Mouse (Mus musculus) liver, embryonic 16.5 days (tissue): ENCODE measurements around the gene Brwd1. TPM values are rescaled to one million over a fixed set of nuclear protein-coding genes. Genes with fewer than 3 reads are reported as not detected.
"Not testable (repeated sequence)": the region's sequence is repeated elsewhere in the genome, so short reads cannot be mapped to it uniquely, and the experiment has no call there.

Source experiments
- ATAC-seq: fragments of 200-750 bp; cut with Nextera tagmentation; 2 replicates; pipeline ENCODE4 v1.8.0; 2017; ENCODE audit warnings: low read depth, mild to moderate bottlenecking, moderate number of reproducible peaks, moderate library complexity
- H3K27ac ChIP-seq: fragments of 300-500 bp; sonication (generic); 2 replicates; pipeline ENCODE4 v1.5.1; 2014; ENCODE audit warnings: mild to moderate bottlenecking, low read length
- H3K27me3 ChIP-seq: fragments of 300-500 bp; sonication (generic); 2 replicates; pipeline ENCODE4 v1.6.1; 2014; ENCODE audit warnings: low read depth, low read length, mixed read lengths; ENCODE audit not compliant: control insufficient read depth, insufficient read depth
- H3K36me3 ChIP-seq: fragments of 300-500 bp; sonication (generic); 2 replicates; pipeline ENCODE4 v1.6.1; 2014; ENCODE audit warnings: mild to moderate bottlenecking; ENCODE audit not compliant: control insufficient read depth, insufficient read depth
- H3K4me1 ChIP-seq: fragments of 300-500 bp; sonication (generic); 2 replicates; pipeline ENCODE4 v1.6.1; 2014; ENCODE audit warnings: low read depth, low read length, mixed read lengths; ENCODE audit not compliant: control insufficient read depth
- H3K4me2 ChIP-seq: fragments of 300-500 bp; sonication (generic); 2 replicates; pipeline ENCODE4 v1.6.1; 2014; ENCODE audit warnings: low read depth, low read length, mixed read lengths
- H3K4me3 ChIP-seq: fragments of 300-500 bp; sonication (generic); 2 replicates; pipeline ENCODE4 v1.5.1; 2014; ENCODE audit warnings: low read depth, mild to moderate bottlenecking, low read length
- H3K9ac ChIP-seq: fragments of 300-500 bp; sonication (generic); 2 replicates; pipeline ENCODE4 v1.6.1; 2014; ENCODE audit warnings: low read depth, low read length
- H3K9me3 ChIP-seq: fragments of 300-500 bp; sonication (generic); replicated peaks from 2 replicates; pipeline ENCODE4 v1.6.1; 2016; ENCODE audit warnings: low read length; ENCODE audit not compliant: control insufficient read depth
- WGBS: fragments of 180-500 bp; shearing (Covaris S2); extraction: QIAGEN DNeasy Blood & Tissue Kit; methylation state at CpG from one replicate; pipeline ENCODE4 v1.1.7; 2014; ENCODE audit not compliant: insufficient replicate concordance; 5-methylcytosine and 5-hydroxymethylcytosine counted together
- polyA plus RNA-seq: library from polyadenylated mRNA; unstranded; fragments of >200 nt; fragmentation: Nextera tagmentation; extraction: Ambion mirVana; gene quantifications from 2 replicates; pipeline ENCODE4 v1.2.1, GENCODE M21; 2015

The Brwd1 gene
- polyA plus RNA-seq, 1 experiment from 2014 or later, result 12.0 TPM

DNA sequence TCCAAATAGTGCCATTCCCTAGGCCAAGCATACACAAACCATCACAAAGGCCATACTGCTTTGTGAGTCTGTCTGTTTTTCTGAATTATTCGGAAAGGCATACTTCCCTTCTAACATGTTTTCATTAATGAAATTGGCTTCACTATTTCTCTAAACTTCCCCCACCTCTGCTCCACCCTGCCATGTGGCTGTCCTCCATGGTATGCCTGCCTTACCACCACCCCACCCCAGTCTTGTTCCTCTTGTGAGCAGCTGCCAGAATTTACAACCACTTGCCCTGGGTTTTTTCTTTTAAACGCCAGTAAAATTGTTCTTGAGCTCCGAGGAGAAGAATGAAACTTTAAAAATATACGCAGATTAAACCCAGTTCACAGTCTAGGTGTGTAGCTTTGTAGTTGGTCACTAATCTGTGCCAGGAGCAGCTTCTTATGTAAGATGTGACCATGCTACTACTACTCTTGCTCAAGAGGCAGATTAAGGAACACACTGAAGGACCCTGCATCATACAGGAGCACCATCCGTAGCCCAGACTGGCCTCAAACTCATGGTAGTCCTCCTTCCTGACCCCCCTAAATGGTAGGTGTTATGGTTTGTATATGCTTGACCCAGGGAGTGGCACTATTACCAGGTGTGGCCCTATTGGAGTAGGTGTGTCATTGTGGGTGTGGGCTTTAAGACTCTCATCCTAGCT, 28.5 kb upstream of the Brwd1 start:
- no peak for ATAC-seq
- H3K27me3 ChIP-seq, result no peaks in the 10 kb centered on the region
- H3K9me3 ChIP-seq, result no peaks in the 10 kb centered on the region
- no peaks in the 10 kb centered on the region for H3K36me3 ChIP-seq
- H3K4me3 ChIP-seq, result no peak overlapping the region
- WGBS, result 63% methylated on average over 5 of the region's 5 CpGs
- no peaks in the 10 kb centered on the region for H3K4me1 ChIP-seq
- H3K4me2 ChIP-seq, result no peak overlapping the region
- no peak overlapping the region for H3K27ac ChIP-seq
- no peak overlapping the region for H3K9ac ChIP-seq

DNA sequence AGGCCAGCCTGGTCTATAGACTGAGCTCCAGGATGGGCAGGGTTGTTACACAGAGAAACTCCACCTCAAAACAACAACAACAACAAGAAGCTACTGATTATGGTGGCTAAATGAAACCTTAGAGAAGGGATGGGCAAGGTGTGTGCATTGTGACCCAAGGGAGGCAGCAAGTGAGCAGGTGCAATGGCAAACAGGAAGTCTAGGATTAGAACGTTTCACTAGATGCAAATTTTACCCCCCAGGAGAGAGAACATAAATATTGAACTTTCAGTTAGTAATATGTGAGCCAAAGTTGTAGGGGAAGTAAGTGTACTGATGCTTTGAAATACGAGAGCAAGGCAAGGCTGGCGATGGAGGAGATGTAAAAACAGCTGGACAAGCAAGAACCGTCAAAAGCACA, 27.3 kb upstream of the Brwd1 start:
- no peaks in the 10 kb centered on the region for H3K9me3 ChIP-seq
- H3K27me3 ChIP-seq, result no peaks in the 10 kb centered on the region
- no peak overlapping the region for H3K27ac ChIP-seq
- WGBS, result 46% methylated on average over 4 of the region's 4 CpGs
- H3K4me3 ChIP-seq, result no peak overlapping the region
- no peaks in the 10 kb centered on the region for H3K36me3 ChIP-seq
- ATAC-seq, result no peak
- H3K4me1 ChIP-seq, result no peaks in the 10 kb centered on the region
- H3K4me2 ChIP-seq, result no peak overlapping the region
- H3K9ac ChIP-seq, result no peak overlapping the region

DNA sequence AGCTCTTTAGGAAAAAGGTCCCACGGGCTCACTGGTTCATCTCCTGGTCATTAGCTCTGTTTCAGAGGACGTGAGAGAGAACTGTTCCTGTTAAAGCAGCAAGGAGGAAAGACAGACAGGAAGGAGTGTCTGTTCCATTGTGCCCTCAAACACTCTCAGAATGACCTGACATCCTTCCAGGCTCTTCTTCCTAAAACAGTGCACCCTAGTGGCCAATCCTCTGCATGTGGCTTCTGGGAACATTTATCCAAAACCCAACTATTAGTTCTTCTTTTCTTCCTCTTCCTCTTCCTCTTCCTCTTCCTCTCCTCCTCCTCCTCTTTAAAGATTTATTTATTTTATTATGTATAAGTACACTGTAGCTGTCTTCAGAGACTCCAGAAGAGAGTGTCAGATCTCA, 20.7 kb upstream of the Brwd1 start:
- Histone ChIP-seq H3K4me3 (no peak overlapping the region), H3K9ac (no peak overlapping the region), H3K36me3 (no peaks in the 10 kb centered on the region), H3K4me2 (no peak overlapping the region), H3K9me3 (no peaks in the 10 kb centered on the region), H3K27ac (no peak overlapping the region), H3K4me1 (no peaks in the 10 kb centered on the region), H3K27me3 (no peaks in the 10 kb centered on the region)
- 23% methylated on average over 2 of the region's 2 CpGs for WGBS
- no peak for ATAC-seq

- not testable (repeated sequence) for H3K4me3 ChIP-seq, ATAC-seq, H3K4me2 ChIP-seq, H3K36me3 ChIP-seq, H3K9me3 ChIP-seq, H3K4me1 ChIP-seq, H3K9ac ChIP-seq, H3K27ac ChIP-seq, H3K27me3 ChIP-seq
These were observed 15.5 kb upstream of the Brwd1 start for GRCm38 (mm10) chr16:96097811-96098210.

GRCm38 (mm10) chr16:96095966-96096365, 13.6 kb upstream of the Brwd1 start:
- Histone ChIP-seq H3K4me2 (no peak overlapping the region), H3K27me3 (no peaks in the 10 kb centered on the region), H3K9ac (no peak overlapping the region), H3K36me3 (no peaks in the 10 kb centered on the region), H3K27ac (no peak overlapping the region), H3K4me1 (no peaks in the 10 kb centered on the region), H3K9me3 (no peaks in the 10 kb centered on the region), H3K4me3 (no peak overlapping the region)
- ATAC-seq, result no peak
- WGBS, result 65% methylated on average over 5 of the region's 5 CpGs

GRCm38 (mm10) chr16:96091515-96092504, 9.5 kb upstream of the Brwd1 start:
- Histone ChIP-seq H3K9ac (no peak overlapping the region), H3K4me3 (no peak overlapping the region), H3K4me1 (no peaks in the 10 kb centered on the region), H3K27me3 (no peaks in the 10 kb centered on the region), H3K4me2 (no peak overlapping the region), H3K36me3 (no peaks in the 10 kb centered on the region), H3K9me3 (no peaks in the 10 kb centered on the region), H3K27ac (no peak overlapping the region)
- ATAC-seq, result peak; percentile 37; the same call in 1 of the 2 replicates
- WGBS, result 39% methylated on average over 9 of the region's 9 CpGs

DNA sequence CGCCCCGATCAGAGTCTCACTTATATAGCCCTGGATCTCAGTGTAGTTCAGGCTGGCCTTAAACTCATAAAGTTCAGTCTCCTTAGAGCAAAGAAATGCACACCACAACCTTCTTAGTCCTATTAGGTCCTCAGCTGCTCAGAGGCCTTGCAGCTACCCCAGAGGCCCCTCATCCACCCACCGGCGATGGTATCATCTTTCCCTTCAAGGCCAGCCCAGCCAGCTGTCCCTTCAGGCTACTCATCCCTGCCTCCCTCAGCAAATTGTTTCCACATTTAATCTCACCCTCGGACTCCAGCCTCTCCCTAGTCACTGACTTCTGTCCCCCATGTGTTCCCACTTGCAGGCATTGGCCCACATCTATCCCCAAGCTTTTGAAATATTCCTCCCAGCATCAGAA, 5.8 kb upstream of the Brwd1 start:
- WGBS, result 63% methylated on average over 5 of the region's 5 CpGs
- Histone ChIP-seq H3K9ac (no peak overlapping the region), H3K27me3 (peaks cover 9% of the 10 kb centered on the region), H3K4me2 (no peak overlapping the region), H3K9me3 (no peaks in the 10 kb centered on the region), H3K27ac (no peak overlapping the region), H3K4me1 (no peaks in the 10 kb centered on the region; the same call in 1 of the 2 replicates), H3K36me3 (no peaks in the 10 kb centered on the region), H3K4me3 (no peak overlapping the region)
- ATAC-seq, result no peak

DNA sequence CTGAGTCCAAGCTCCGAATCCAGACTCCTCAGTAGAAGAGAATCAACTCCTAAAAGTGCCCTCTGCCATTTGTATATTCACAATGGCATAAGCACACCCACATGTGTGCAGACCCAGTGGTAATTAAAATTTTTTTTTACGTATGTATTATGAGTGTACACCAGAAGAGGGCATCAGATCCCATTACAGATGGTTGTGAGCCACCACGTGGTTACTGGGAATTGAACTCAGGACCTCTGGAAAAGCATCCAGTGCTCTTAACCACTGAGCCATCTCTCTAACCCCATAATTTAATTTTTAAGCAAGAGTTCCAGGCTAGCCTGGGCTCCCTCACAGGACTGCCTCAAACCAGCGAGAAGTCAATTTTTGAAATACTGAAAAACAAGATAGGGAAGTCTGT, 5.1 kb upstream of the Brwd1 start:
- no peaks in the 10 kb centered on the region for H3K36me3 ChIP-seq
- peaks cover 16% of the 10 kb centered on the region for H3K27me3 ChIP-seq
- H3K4me1 ChIP-seq, result peaks cover 2% of the 10 kb centered on the region; the same call in 1 of the 2 replicates
- no peak overlapping the region for H3K9ac ChIP-seq
- 51% methylated on average over 4 of the region's 4 CpGs for WGBS
- no peak for ATAC-seq
- H3K4me2 ChIP-seq, result no peak overlapping the region
- H3K27ac ChIP-seq, result no peak overlapping the region
- H3K9me3 ChIP-seq, result no peaks in the 10 kb centered on the region
- no peak overlapping the region for H3K4me3 ChIP-seq

DNA sequence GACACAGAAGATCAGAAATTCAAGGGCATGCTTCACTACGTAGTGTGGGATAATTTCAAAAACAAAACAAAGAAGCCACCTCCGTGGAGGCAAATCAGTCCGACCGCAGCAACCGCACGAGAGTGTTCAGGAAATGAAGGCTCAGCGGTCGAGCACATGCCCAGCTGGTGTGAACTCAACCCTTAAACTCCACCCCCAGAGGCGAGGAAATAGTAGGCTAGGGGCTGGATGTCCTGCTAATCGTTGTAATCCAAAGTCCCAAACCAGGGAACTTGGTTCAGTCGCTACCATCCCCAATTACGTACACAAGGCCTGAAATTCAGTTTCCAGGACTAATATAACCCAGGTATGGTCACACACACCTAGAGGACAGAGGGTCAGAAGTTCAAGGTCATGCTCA, 4.7 kb upstream of the Brwd1 start:
- H3K27me3 ChIP-seq, result peaks cover 19% of the 10 kb centered on the region
- H3K4me3 ChIP-seq, result no peak overlapping the region
- no peaks in the 10 kb centered on the region for H3K36me3 ChIP-seq
- no peak overlapping the region for H3K4me2 ChIP-seq
- no peak overlapping the region for H3K27ac ChIP-seq
- H3K4me1 ChIP-seq, result peaks cover 2% of the 10 kb centered on the region; the same call in 1 of the 2 replicates
- WGBS, result 30% methylated on average over 12 of the region's 12 CpGs
- H3K9ac ChIP-seq, result no peak overlapping the region
- no peaks in the 10 kb centered on the region for H3K9me3 ChIP-seq
- no peak for ATAC-seq
